Mouse (Mus musculus): ENCODE data around the gene Defb36. TPM values are rescaled to one million over a fixed set of nuclear protein-coding genes. Genes with fewer than 3 reads are reported as not detected.

The Defb36 gene
- polyA plus RNA-seq, 1 experiment, result not detected

- Histone ChIP-seq H3K27ac (ENCODE audit: insufficient read depth, low read length) (no peak overlapping the region), H3K9ac (ENCODE audit: low read depth, poor library complexity, severe bottlenecking) (no peak overlapping the region), H3K4me1 (ENCODE audit: control insufficient read depth, insufficient read depth, low read length) (no peaks in the 10 kb centered on the region), H3K4me3 (ENCODE audit: low read depth, low read length) (no peak overlapping the region), H3K36me3 (ENCODE audit: control insufficient read depth, insufficient read depth, low read length, poor library complexity, severe bottlenecking) (no peaks in the 10 kb centered on the region), H3K27me3 (ENCODE audit: control insufficient read depth, insufficient read depth, low read length, poor library complexity, severe bottlenecking) (no peaks in the 10 kb centered on the region), H3K9me3 (replicated peaks; ENCODE audit: control insufficient read depth, insufficient read depth, low read length, poor library complexity, severe bottlenecking) (no peaks in the 10 kb centered on the region)
- TF ChIP-seq POLR2A (IDR thresholded peaks at IDR 0.05; ENCODE audit: insufficient read depth, low read length) (no peak), CTCF (IDR thresholded peaks at IDR 0.05; ENCODE audit: low read depth, low read length) (no peak), EP300 (IDR thresholded peaks at IDR 0.05; ENCODE audit: insufficient read depth, low read depth, low read length) (no peak)
Measured at GRCm38 (mm10) chr2:152633334-152633733, 29.2 kb downstream of the Defb36 start.

GRCm38 (mm10) chr2:152634311-152634710 is 30.2 kb downstream of the Defb36 start:
- Histone ChIP-seq H3K9me3 (replicated peaks; ENCODE audit: control insufficient read depth, insufficient read depth, low read length, poor library complexity, severe bottlenecking) (no peaks in the 10 kb centered on the region), H3K36me3 (ENCODE audit: control insufficient read depth, insufficient read depth, low read length, poor library complexity, severe bottlenecking) (no peaks in the 10 kb centered on the region), H3K27ac (ENCODE audit: insufficient read depth, low read length) (no peak overlapping the region), H3K4me3 (ENCODE audit: low read depth, low read length) (0 out of 2 replicates have a peak overlapping the region, but pooled peaks have one; percentile 6), H3K27me3 (ENCODE audit: control insufficient read depth, insufficient read depth, low read length, poor library complexity, severe bottlenecking) (no peaks in the 10 kb centered on the region), H3K4me1 (ENCODE audit: control insufficient read depth, insufficient read depth, low read length) (no peaks in the 10 kb centered on the region), H3K9ac (ENCODE audit: low read depth, poor library complexity, severe bottlenecking) (no peak overlapping the region)
- TF ChIP-seq POLR2A (IDR thresholded peaks at IDR 0.05; ENCODE audit: insufficient read depth, low read length), result no peak
- no peak for TF ChIP-seq CTCF (IDR thresholded peaks at IDR 0.05; ENCODE audit: low read depth, low read length)
- TF ChIP-seq EP300 (IDR thresholded peaks at IDR 0.05; ENCODE audit: insufficient read depth, low read depth, low read length), result no peak

GRCm38 (mm10) chr2:152636246-152637005 is 32.3 kb downstream of the Defb36 start:
- Histone ChIP-seq H3K27ac (ENCODE audit: insufficient read depth, low read length) (no peak overlapping the region), H3K27me3 (ENCODE audit: control insufficient read depth, insufficient read depth, low read length, poor library complexity, severe bottlenecking) (no peaks in the 10 kb centered on the region), H3K9ac (ENCODE audit: low read depth, poor library complexity, severe bottlenecking) (no peak overlapping the region), H3K36me3 (ENCODE audit: control insufficient read depth, insufficient read depth, low read length, poor library complexity, severe bottlenecking) (no peaks in the 10 kb centered on the region), H3K4me1 (ENCODE audit: control insufficient read depth, insufficient read depth, low read length) (no peaks in the 10 kb centered on the region), H3K9me3 (replicated peaks; ENCODE audit: control insufficient read depth, insufficient read depth, low read length, poor library complexity, severe bottlenecking) (no peaks in the 10 kb centered on the region), H3K4me3 (ENCODE audit: low read depth, low read length) (no peak overlapping the region)
- TF ChIP-seq CTCF (IDR thresholded peaks at IDR 0.05; ENCODE audit: low read depth, low read length) (no peak), EP300 (IDR thresholded peaks at IDR 0.05; ENCODE audit: insufficient read depth, low read depth, low read length) (no peak), POLR2A (IDR thresholded peaks at IDR 0.05; ENCODE audit: insufficient read depth, low read length) (no peak)

GRCm38 (mm10) chr2:152637006-152637322 is 32.8 kb downstream of the Defb36 start:
- TF ChIP-seq EP300 (IDR thresholded peaks at IDR 0.05; ENCODE audit: insufficient read depth, low read depth, low read length) (no peak), POLR2A (IDR thresholded peaks at IDR 0.05; ENCODE audit: insufficient read depth, low read length) (no peak), CTCF (IDR thresholded peaks at IDR 0.05; ENCODE audit: low read depth, low read length) (no peak)
- H3K36me3 ChIP-seq (ENCODE audit: control insufficient read depth, insufficient read depth, low read length, poor library complexity, severe bottlenecking), result no peaks in the 10 kb centered on the region
- H3K27ac ChIP-seq (ENCODE audit: insufficient read depth, low read length), result no peak overlapping the region
- H3K27me3 ChIP-seq (ENCODE audit: control insufficient read depth, insufficient read depth, low read length, poor library complexity, severe bottlenecking), result no peaks in the 10 kb centered on the region
- no peaks in the 10 kb centered on the region for H3K4me1 ChIP-seq (ENCODE audit: control insufficient read depth, insufficient read depth, low read length)
- no peak overlapping the region for H3K4me3 ChIP-seq (ENCODE audit: low read depth, low read length)
- no peaks in the 10 kb centered on the region for H3K9me3 ChIP-seq (replicated peaks; ENCODE audit: control insufficient read depth, insufficient read depth, low read length, poor library complexity, severe bottlenecking)
- H3K9ac ChIP-seq (ENCODE audit: low read depth, poor library complexity, severe bottlenecking), result no peak overlapping the region

GRCm38 (mm10) chr2:152637381-152637780 is 33.3 kb downstream of the Defb36 start:
- H3K4me3 ChIP-seq (ENCODE audit: low read depth, low read length), result no peak overlapping the region
- no peaks in the 10 kb centered on the region for H3K9me3 ChIP-seq (replicated peaks; ENCODE audit: control insufficient read depth, insufficient read depth, low read length, poor library complexity, severe bottlenecking)
- no peak overlapping the region for H3K9ac ChIP-seq (ENCODE audit: low read depth, poor library complexity, severe bottlenecking)
- H3K36me3 ChIP-seq (ENCODE audit: control insufficient read depth, insufficient read depth, low read length, poor library complexity, severe bottlenecking), result no peaks in the 10 kb centered on the region
- no peaks in the 10 kb centered on the region for H3K27me3 ChIP-seq (ENCODE audit: control insufficient read depth, insufficient read depth, low read length, poor library complexity, severe bottlenecking)
- no peak for TF ChIP-seq POLR2A (IDR thresholded peaks at IDR 0.05; ENCODE audit: insufficient read depth, low read length)
- TF ChIP-seq CTCF (IDR thresholded peaks at IDR 0.05; ENCODE audit: low read depth, low read length), result no peak
- TF ChIP-seq EP300 (IDR thresholded peaks at IDR 0.05; ENCODE audit: insufficient read depth, low read depth, low read length), result no peak
- no peak overlapping the region for H3K27ac ChIP-seq (ENCODE audit: insufficient read depth, low read length)
- H3K4me1 ChIP-seq (ENCODE audit: control insufficient read depth, insufficient read depth, low read length), result no peaks in the 10 kb centered on the region

- Histone ChIP-seq H3K4me1 (ENCODE audit: control insufficient read depth, insufficient read depth, low read length) (no peaks in the 10 kb centered on the region), H3K27ac (ENCODE audit: insufficient read depth, low read length) (no peak overlapping the region), H3K27me3 (ENCODE audit: control insufficient read depth, insufficient read depth, low read length, poor library complexity, severe bottlenecking) (no peaks in the 10 kb centered on the region), H3K9me3 (replicated peaks; ENCODE audit: control insufficient read depth, insufficient read depth, low read length, poor library complexity, severe bottlenecking) (no peaks in the 10 kb centered on the region), H3K4me3 (ENCODE audit: low read depth, low read length) (no peak overlapping the region), H3K9ac (ENCODE audit: low read depth, poor library complexity, severe bottlenecking) (no peak overlapping the region), H3K36me3 (ENCODE audit: control insufficient read depth, insufficient read depth, low read length, poor library complexity, severe bottlenecking) (no peaks in the 10 kb centered on the region)
- TF ChIP-seq POLR2A (IDR thresholded peaks at IDR 0.05; ENCODE audit: insufficient read depth, low read length) (no peak), CTCF (IDR thresholded peaks at IDR 0.05; ENCODE audit: low read depth, low read length) (no peak), EP300 (IDR thresholded peaks at IDR 0.05; ENCODE audit: insufficient read depth, low read depth, low read length) (no peak)
Measured at GRCm38 (mm10) chr2:152638865-152639264, 34.7 kb downstream of the Defb36 start.

All from ES-Bruce4 (cell line).